In the genomic region with DNA sequence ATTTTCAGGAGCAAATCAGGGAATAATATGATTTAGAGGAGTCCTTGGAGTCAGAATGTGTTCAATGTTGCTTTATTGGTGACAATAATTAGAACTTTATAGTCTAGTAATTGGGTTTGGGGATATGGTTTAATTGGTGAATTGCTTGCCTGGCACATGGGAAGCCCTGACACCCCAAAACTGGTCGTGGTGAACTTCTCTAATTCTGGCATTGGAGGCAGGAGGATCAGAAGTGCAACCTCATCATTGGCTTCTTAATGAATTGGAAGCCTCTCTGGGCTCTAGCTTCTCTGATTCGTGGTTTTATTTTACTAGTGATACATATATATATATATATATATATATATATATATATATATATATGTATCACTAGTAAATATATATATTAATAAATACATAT, we compare ENCODE assay signal across 19 mouse cellular contexts.
"Had no signal": no experiment of that assay in that cellular context is flagged by ENCODE, and none has a peak within 500 bp of the region (broad histone marks: within the 10 kb centered on the region; RNA-seq: fewer than 3 reads in every experiment).

No protein-coding gene starts in this region.

- H3K9me3 ChIP-seq: midbrain, embryonic 12.5 days; neural tube, embryonic 13.5 days; neural tube, embryonic 15.5 days had no signal

- H3K27ac ChIP-seq: midbrain, embryonic 10.5 days; midbrain, embryonic 12.5 days; neural tube, embryonic 13.5 days; neural tube, embryonic 15.5 days had no signal

- H3K4me2 ChIP-seq: lung, embryonic 14.5 days; midbrain, embryonic 12.5 days; neural tube, embryonic 13.5 days; neural tube, embryonic 15.5 days had no signal

- H3K27me3 ChIP-seq: midbrain, embryonic 12.5 days; neural tube, embryonic 13.5 days; neural tube, embryonic 15.5 days had no signal

- H3K9ac ChIP-seq: lung, embryonic 14.5 days; midbrain, embryonic 12.5 days; neural tube, embryonic 13.5 days; neural tube, embryonic 15.5 days had no signal

- H3K4me3 ChIP-seq: midbrain, embryonic 10.5 days; midbrain, embryonic 12.5 days; myocyte; neural tube, embryonic 13.5 days; neural tube, embryonic 15.5 days had no signal

- DNase-seq: lung, adult 18-20 months; lung, embryonic 14.5 days; lung, postnatal 10 days; lung, postnatal 4 days; midbrain, embryonic 14.5 days; retina, postnatal 1 day; right cerebral cortex, adult 18-20 months; right cerebral cortex, postnatal 25 days; right cerebral cortex, postnatal 4 days; spleen, adult 18-20 months; thymus, adult 18-20 months; thymus, postnatal 14 days; thymus, postnatal 36 days had no signal

- ATAC-seq: midbrain, embryonic 16.5 days had no signal

- H3K36me3 ChIP-seq: midbrain, embryonic 12.5 days; neural tube, embryonic 13.5 days; neural tube, embryonic 15.5 days had no signal
